Mouse (Mus musculus): ENCODE results near the gene Kidins220.

Kidins220 gene

GRCm38 (mm10) chr12:25108865-25109264 lies 134.1 kb downstream of the Kidins220 start:
- in situ Hi-C loops (cut with MboI, MseI) = no loop called here

- in situ Hi-C loops (cut with MboI, MseI) = no loop called here
These were observed 135.4 kb downstream of the Kidins220 start for GRCm38 (mm10) chr12:25109971-25110681.

GRCm38 (mm10) chr12:25110682-25111078 lies 136.0 kb downstream of the Kidins220 start:
- in situ Hi-C loops (cut with MboI, MseI) = no loop called here

Data from regulatory T cell (primary cell).